Mouse (Mus musculus): Measurements from ENCODE around the gene Tenm2.

Gene Tenm2

DNA sequence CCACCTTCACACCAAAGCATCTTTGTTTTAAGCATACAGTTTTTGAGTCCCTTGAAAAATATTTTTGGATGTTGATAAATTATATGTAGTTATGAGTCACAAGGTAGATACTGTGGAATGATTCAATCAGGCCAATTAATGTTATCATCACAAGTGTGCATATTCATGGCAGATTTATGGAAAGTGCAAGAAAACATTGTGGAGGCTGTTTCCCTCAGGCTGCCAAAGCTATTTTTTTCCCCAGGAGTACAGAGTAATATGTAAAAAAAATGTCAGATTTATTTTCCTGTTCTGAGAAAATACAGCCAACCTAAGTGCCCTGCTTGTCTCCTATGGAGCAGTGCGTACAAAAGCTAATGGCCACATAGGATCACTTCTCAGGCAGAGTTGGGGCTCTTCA lies 882.5 kb downstream of the Tenm2 start:
- no peak for DNase-seq (ENCODE audit: low spot score in 2 of 2)

DNA sequence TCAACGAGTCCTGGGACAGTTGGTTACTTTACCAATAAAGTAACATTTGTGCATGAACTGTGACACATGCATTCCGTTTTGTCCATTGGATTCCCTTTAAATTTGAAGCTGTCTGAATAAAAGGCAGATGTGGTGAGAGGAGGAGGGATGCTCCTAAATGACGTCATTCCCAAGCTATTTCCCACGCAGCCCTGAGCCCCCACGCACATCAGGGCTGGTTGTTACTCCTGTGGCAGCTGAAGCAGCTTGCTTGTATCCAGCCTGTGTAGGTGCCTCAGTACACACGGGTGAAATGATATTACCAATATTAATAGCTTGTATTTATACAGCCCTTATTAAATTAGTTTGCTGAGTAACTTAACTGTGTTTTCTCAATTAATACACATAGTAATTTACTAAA lies 884.0 kb downstream of the Tenm2 start:
- DNase-seq (ENCODE audit: low spot score in 2 of 2): no peak

DNA sequence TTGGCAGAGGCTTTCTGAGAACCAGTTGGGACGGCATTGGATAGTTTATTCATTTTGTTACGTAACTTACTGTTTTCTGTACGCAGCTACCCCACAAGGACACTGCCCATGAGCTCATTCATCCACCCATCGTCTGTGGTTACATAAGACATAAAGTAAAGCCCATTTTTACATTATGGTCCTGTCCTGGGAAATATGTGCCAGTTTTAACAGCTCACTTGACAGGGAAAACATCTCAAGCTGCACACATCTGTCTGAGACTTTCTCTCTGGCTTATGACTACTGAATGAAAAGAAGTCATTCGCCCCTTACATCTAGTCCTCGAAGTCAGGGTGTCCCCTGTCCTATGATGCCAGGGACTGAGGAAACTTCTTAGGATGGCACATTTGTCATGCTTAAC lies 884.4 kb downstream of the Tenm2 start:
- DNase-seq (ENCODE audit: low spot score in 2 of 2): no peak

DNA sequence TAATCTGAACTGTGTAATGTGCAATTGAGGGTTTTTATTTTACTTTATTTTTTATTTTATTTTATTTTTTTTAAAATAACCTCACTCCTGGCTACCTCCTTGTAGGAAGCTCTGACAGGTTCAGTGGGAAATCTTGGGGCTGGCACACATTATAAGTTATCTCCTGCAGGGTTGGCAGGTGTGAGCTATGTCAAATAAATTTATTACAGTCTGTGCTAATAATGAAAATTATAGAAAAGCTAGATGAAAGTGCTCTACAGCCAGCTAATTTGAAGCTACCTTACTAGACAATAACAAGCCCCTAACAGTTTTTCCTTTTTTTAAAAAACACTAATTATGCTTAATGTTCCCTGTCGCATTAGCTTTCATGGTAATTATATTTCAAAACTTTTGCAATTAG lies 885.5 kb downstream of the Tenm2 start:
- DNase-seq (ENCODE audit: low spot score in 2 of 2): no peak

DNA sequence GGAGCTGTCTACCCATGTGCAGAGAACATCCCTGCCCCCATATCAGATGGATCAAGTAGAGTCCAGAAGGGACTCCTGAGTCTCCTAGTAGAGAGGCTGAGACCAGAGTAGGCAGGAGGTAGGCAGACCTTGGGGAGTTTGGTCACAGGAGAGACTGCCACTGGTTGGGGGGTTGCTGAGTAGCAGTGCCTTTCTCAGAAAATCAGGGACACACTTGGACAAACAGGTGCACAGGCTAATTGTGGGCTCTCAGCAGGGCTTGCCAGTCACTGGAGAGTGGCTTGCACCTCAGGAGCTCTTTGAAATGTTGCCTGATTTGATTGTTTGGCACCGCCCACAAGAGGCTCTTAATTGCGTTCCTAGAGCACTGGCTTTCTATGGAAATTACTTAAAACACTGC lies 885.9 kb downstream of the Tenm2 start:
- DNase-seq (ENCODE audit: low spot score in 2 of 2): no peak

- no peak for DNase-seq (ENCODE audit: low spot score in 2 of 2)
Observed at GRCm38 (mm10) chr11:36341799-36342198, 894.0 kb downstream of the Tenm2 start.

DNA sequence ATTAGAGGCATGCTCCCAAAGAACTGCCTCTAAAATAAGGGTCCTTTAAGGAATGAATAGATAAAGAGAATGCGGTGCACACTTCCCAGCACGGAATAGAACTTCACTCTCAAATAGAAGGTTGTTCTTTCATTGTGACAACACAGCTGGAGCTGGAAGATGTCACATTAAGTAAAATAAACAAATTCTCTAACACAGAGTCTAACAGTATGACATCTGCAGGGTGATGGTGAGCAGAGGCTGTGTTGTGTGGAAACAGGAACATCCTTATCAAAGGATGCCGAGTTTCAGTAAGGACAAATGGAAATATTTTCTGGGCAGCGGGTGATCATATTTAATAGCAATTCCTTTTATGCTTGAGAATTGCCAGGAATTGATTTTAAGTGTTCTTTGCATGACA lies 897.3 kb downstream of the Tenm2 start:
- DNase-seq (ENCODE audit: low spot score in 2 of 2): no peak

DNA sequence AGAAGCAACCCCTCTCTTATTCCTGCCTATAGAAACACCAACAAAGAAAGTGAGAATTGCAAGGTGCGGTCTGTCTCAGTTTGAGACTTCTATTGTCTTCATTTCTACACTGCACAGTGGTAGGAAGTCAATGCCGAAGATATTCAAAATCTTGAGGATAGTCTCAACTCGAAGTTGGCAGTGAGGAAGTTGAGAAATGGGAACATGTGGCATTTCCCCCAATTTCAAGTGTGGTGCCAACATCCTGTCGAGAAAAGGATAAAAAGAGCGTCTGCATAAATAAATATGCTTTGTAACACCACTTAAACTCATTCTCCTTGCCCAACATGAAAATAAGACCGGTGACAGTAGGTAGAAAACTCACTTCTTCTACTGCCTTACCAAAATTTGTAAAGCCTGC lies 898.7 kb downstream of the Tenm2 start:
- DNase-seq (ENCODE audit: low spot score in 2 of 2): no peak

- DNase-seq (ENCODE audit: low spot score in 2 of 2): no peak
Observed at GRCm38 (mm10) chr11:36335147-36335546, 900.6 kb downstream of the Tenm2 start.

DNA sequence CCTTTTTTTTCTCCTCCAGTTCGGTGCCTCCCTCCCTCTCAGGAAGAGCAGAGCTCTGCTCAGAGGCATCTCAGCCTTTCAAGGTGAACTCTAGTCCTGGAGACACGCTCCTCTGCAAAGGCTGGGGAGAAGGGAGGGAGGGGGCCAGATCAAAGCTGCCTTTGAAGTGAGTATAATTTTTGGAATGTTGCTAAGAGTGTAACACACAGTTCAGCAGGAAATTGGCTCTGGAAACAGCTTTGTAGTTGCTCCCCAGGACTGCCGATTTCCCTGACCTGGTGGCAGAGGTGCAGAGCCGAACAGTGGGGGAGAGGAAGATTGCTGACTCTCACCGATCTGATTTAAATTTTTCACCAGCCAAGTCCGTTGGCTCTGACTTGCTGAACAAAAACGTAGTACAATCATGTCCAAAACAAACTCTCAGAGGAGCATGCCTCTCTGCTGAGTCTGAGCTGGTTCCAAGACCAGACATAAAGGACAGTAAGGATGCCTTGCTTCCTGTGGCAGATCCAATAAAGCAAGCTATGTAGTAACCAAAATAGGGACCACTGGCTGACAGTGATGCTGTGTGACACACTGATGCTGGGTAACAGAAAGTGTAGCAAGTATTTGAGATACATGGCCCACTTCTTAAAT lies 901.5 kb downstream of the Tenm2 start:
- DNase-seq (ENCODE audit: low spot score in 2 of 2): no peak

DNA sequence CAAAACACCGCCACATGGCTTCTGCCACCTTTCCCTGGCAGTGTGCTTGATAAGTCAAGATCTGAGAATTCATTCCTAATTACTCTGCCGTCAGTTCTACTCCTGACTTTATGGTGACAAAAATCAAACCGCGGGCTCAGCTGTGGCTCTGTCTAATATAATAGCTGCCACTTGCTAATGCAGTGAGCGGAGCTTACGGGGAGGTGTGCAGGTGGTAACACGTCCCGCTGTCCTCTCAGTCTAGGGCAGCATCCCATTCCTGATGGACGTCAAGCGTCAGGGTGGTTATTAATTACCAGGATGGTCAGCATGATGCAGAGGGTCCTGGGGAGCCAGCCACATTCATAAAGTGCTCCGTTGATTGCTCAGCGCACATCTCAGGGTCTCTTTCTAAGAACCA lies 903.5 kb downstream of the Tenm2 start:
- DNase-seq (ENCODE audit: low spot score in 2 of 2): no peak

GRCm38 (mm10) chr11:36331408-36332178 lies 904.2 kb downstream of the Tenm2 start:
- DNase-seq (ENCODE audit: low spot score in 2 of 2): no peak

DNA sequence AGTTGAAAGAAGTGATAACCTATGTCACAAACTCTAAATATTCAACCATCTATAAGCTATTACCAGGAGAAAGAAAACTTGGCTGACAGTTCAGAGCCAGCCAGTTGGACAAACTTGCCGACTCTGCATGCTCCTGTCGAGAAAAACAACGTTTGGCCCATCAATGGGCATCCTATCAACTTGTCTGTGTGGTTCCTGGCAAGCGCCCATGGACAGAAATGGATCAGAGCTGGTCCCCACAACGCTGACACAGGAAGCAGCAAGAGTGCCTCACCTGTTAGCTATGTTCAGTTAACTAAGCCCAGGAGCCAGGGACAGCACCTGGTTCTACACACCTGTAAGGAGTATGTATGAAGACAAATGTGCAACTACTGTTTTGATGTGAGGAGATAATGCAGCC lies 908.5 kb downstream of the Tenm2 start:
- no peak for DNase-seq (ENCODE audit: low spot score in 2 of 2)

- DNase-seq (ENCODE audit: low spot score in 2 of 2): no peak
Observed at GRCm38 (mm10) chr11:36309317-36309716, 926.4 kb downstream of the Tenm2 start.

- DNase-seq (ENCODE audit: low spot score in 2 of 2): no peak
Observed at GRCm38 (mm10) chr11:36307276-36307675, 928.5 kb downstream of the Tenm2 start.

GRCm38 (mm10) chr11:36305348-36305950 lies 930.3 kb downstream of the Tenm2 start:
- no peak for DNase-seq (ENCODE audit: low spot score in 2 of 2)

DNA sequence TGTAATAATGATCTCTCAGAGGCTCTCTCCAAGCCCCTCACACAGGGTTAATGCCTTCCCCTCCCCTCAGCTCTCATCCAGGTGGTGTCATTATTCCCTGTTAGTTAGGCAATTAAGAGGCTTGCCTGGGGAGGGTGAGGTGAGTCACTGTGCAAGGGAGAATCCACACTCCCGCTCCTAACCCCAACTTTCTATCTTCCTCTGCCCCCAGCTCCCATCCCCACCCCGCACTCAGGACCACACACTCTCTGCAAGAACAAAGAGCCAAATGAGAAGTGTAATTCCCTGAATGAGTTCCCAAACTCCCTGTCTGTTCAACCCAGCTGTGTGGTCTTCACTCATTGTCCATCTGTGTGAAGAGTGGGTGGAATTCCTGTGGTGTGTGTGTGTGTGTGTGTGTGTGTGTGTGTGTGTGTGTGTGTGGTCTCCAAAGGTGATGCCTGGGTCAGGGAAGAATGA lies 932.8 kb downstream of the Tenm2 start:
- no peak for DNase-seq (ENCODE audit: low spot score in 2 of 2)

DNA sequence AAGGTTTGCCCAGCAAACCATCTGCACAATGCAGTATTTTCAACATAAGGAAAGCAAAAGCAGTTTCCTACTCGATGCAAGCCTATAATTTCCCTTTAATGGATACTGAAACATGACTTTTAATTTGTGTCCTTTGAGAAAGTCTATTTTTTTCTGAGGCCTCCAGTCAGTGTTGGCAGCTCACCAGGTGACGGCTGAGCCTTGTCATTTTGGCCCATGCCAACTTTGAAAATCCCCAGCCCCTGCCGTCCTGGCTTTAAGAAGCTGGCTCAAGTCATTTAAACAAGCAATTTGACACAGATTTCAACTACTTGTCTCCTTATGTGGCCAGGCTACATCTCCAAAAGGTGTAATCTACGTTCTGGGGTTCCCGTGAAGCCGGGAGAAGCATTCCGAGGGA lies 933.7 kb downstream of the Tenm2 start:
- DNase-seq (ENCODE audit: low spot score in 2 of 2): no peak

- DNase-seq (ENCODE audit: low spot score in 2 of 2): no peak
Observed at GRCm38 (mm10) chr11:36296568-36296967, 939.2 kb downstream of the Tenm2 start.

DNA sequence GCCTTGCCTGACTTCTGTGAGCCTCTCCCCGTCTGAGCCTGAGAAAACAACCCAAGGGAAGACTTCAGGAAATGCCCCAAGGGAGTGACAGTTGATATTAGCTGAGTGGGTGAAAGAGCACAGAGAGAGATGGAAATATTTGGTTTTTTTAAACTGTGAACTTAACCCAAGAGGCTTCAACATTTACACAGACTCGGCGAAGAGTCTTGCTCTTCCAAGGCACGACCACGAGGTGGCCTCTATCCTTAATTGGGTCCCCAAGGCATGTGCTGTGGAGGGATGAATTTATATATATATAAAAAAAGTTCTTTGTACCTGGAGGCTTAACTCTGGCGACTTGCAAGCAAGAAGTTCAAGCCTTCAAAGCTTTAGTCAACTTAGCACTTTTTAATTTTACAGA lies 943.6 kb downstream of the Tenm2 start:
- DNase-seq (ENCODE audit: low spot score in 2 of 2): no peak

DNA sequence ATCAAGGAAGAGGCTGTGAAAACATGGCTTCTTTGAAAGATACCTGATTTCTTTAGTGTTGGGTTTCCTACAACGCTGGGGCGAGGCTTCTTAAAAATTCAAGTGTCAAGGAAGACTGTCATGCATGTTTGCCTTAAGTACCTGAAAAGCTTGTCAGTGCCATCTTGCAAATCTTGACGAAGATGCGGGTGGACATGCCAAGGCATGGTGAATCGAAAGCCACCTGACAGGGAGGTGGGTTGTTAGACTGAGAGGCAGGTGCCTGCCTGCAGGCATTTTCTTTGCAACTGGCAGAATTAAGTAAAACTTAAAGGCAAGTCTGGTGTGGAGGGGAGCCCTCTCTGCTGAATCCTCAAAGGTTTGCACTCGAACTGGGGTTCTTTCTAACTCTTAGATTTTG lies 949.5 kb downstream of the Tenm2 start:
- DNase-seq (ENCODE audit: low spot score in 2 of 2): no peak

- DNase-seq (ENCODE audit: low spot score in 2 of 2): no peak
Observed at GRCm38 (mm10) chr11:36280533-36280932, 955.2 kb downstream of the Tenm2 start.

DNA sequence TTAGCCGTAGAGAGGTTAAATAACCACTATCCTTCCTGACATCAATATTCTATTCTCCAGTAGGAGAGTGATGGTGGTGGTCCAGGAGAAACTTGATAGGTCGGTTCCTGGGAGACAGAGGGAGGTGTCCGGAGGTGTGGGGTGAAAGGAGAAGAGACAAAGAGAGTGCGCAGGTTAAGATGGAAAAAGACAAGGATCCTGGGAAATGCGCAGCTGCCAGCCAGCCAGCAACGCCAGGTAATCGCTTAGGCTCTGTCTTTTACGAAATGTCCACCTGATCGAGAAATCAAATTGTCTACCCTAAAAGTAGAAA lies 957.9 kb downstream of the Tenm2 start:
- no peak for DNase-seq (ENCODE audit: low spot score in 2 of 2)
